Mouse (Mus musculus) spleen, adult 2 months (tissue): ENCODE data around the gene Tsr3.

Experiments
- CTCF ChIP-seq: fragments of 200-500 bp; IDR thresholded peaks from 2 replicates; pipeline ENCODE4 v1.5.1; 2011; ENCODE audit warnings: mild to moderate bottlenecking, inconsistent platforms; ENCODE audit not compliant: insufficient read depth, insufficient read length, insufficient replicate concordance; ENCODE audit errors: extremely low read depth
- POLR2A ChIP-seq: fragments of 200-500 bp; IDR thresholded peaks from 2 replicates; pipeline ENCODE4 v1.6.1; 2011; ENCODE audit warnings: low read depth, low read length, inconsistent platforms

- TF ChIP-seq POLR2A (no peak), CTCF (no peak)
These were observed 17.9 kb downstream of the Tsr3 start for GRCm38 (mm10) chr17:25257804-25258261.
